Mouse (Mus musculus) liver, embryonic 14.5 days (tissue): ENCODE measurements around the gene Lin7a.

Experiments
- CTCF ChIP-seq: IDR thresholded peaks from 2 replicates; pipeline ENCODE4 v1.5.1; 2016; ENCODE audit warnings: antibody characterized with exemption, low read depth, control low read depth
- EP300 ChIP-seq: IDR thresholded peaks from 2 replicates; pipeline ENCODE4 v1.6.1; 2016; ENCODE audit warnings: antibody characterized with exemption, low read depth

DNA sequence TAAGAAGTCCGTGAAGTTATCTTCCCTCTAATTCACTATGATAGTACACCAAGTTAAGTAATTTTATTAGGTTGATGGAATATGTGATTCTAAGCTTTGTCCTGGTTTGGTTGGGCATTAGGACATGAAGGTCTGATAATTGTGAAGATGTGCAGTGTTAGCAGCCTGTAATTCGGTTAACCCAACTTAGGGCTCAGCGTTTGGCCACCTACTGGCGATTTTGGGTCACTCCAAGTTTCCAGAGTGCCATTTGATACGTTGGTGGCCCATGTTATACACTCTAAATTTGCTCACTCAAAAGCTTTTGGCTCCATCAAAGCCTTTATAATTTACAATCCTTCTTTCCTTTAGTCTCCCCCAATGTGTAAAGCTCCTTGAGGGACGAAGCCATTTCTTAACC is 2.4 kb downstream of the Lin7a start:
- TF ChIP-seq CTCF (no peak), EP300 (no peak)
